Mouse (Mus musculus): ENCODE measurements at regions not wholly inside any gene's neighbourhood (a gene's known extent, or its start where the extent isn't known, plus 50 kb on each side); places are given as distances from the start of the nearest gene placed in this dataset.

DNA sequence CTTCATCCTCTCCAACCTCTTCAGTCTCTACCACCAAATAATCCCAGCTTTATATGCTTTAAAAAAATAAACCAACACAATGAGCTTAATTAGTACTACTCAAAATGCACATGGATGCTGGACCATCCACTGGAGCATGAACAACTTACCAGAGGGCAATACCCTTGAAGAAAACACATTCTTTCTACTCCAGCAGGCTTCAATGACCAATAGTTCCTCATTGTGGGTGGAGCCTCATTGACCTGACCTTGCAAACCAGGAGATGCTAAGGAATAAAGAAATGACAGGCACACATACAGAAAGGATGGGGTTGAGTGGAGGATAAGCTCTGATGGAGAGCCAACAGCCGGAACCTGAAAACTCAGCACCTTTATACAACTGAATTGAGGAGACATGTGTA lies 201.7 kb upstream of the Pfn2 start:
- TF ChIP-seq POLR2A (IDR thresholded peaks at IDR 0.05; ENCODE audit: control insufficient read depth in 1 of 2, insufficient read depth in 1 of 2, low read depth in 1 of 2, low read length in 2 of 2, poor library complexity in 1 of 2) (no peak), POLR2AphosphoS2 (IDR thresholded peaks at IDR 0.05; ENCODE audit: low read length) (no peak)

Data from MEL (cell line).